Mouse (Mus musculus): ENCODE data around the gene Bag3.
"Not testable (repeated sequence)": the region's sequence is repeated elsewhere in the genome, so short reads cannot be mapped to it uniquely, and the experiment has no call there.

Gene Bag3

DNA sequence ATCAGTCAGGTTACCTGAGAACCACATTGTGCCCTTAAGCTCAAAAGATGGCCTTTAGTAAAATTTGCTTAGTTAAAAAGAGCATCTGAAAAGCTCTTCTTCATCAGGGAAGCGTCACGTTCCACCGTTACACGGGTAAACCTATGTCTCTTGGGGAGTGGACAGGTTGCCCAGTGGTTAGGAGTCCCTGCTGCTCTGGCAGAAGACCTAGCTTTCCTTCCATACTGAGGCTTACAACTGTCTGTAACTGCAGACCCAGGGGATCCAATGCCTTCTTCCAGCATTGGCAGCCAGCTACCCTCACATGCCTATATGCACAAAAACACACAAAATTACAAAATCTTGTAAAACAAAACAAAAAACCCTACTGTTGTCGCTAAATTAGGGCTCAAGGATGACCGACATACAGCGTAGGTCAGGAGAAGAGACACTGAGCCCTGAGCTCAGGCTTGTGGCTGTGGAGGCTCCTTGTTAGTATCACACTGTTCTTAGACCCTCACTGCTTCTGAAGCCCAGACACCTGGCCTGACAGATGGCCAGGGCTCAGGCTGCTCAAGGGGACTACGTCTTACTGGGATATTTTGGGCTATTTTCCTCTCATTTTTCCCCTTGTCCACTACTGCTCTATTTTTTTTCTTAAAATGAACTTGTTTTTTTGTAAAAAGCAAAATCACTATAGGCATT is 44.3 kb downstream of the Bag3 start:
- no peak for DNase-seq (ENCODE audit: low read depth, low spot score)

DNA sequence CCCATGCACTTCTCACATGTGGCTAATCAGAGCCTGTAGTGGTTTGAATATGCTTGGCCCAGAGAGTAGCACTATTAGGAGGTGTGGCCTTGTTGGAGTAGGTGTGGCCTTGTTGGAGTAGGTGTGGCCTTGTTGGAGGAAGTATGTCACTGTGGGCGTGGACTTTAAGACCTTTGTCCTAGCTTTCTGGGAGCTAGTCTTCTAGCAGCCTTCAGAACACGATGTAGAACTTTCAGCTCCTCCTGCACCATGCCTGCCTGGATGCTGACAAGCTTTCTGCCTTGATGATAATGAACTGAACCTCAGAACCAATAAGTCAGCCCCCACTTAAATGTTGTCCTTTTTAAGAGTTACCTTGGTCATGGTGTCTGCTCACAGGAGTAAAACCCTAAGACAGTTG is 46.0 kb downstream of the Bag3 start:
- DNase-seq (ENCODE audit: low read depth, low spot score): not testable (repeated sequence)

DNA sequence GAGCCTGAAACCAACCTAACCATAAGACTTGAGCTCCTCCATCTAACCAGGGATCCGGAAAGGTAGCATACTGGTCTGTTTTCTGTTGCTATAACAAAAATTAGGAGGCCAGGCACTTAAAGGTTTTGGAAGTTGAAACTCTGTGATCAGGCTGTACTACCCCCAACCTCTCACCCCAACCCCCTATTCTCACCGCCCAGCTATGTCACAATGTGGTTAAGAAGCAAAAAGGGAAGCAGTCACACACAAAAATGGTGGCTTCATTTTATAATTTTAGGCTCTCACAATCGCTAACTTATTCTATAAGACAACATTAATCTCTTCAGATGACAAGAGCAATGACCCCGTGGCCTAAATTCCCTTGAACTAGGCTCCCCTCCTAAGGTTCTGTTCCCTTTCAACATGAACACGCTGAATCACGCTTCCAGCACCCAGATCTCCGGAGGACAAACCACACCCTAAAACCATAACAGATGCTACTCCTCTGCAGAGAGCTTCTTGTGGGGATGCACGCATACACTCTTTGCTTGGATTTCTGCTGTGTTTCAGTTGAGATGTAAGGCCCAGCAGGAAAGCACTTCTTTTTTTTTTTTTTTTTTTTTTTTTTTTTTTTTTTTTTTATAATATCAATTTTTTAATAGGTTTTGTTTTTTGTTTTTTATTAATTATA is 46.7 kb downstream of the Bag3 start:
- DNase-seq (ENCODE audit: low read depth, low spot score): no peak

DNA sequence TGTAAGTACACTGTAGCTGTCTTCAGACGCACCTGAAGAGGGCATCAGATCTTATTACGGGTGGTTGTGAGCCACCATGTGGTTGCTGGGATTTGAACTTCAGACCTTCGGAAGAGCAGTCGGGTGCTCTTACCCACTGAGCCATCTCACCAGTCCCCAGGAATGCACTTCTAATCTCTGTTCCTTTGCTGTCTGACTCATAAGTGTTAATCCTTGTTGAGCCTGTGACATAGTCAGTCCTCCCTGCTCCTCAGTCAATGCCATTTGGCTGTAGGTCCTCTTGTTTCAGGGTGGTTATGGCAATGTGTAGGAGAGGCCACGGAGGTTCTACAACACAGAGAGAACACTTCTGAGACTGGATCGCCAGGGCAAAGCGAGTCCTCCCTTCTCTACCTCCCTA is 47.2 kb downstream of the Bag3 start:
- DNase-seq (ENCODE audit: low read depth, low spot score): not testable (repeated sequence)

DNA sequence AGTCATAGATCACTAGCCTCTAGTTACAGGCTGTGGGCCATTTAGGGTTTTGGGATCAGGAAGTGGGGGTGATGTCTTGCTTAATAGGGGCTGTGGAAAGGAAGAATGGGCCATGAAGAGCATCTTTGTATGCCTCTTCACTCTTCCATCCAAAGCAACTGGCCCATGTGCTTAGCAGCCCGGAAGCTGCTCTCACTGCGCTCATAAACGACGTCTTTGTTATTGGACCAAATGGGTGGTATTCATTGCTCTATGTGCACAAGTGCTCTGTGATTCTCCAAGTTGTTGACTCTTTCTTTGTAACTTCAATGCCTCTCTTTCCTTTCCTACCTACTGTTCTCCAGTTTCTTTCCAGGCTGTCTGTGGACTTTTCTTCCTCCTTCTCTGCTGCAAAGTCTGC is 48.6 kb downstream of the Bag3 start:
- no peak for DNase-seq (ENCODE audit: low read depth, low spot score)

DNA sequence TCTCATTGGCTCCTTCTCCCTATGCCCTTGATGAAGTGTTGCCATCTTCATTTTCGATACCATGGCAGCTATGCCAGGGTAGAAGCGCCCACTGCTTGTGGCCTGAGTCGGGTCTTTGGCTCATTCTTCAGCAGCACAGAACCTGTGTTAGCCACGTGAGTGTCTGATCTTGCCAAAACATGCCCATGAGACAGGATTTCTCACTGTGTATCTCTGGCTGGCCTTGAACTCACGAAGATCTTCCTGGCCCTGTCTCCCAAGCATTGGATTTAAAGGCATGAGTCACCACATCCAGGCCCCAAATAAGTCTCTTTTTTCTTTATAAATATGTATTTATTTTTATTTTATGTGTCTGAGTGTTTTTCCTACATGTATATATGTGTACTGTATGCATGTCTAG is 51.8 kb downstream of the Bag3 start:
- DNase-seq (ENCODE audit: low read depth, low spot score): no peak

DNA sequence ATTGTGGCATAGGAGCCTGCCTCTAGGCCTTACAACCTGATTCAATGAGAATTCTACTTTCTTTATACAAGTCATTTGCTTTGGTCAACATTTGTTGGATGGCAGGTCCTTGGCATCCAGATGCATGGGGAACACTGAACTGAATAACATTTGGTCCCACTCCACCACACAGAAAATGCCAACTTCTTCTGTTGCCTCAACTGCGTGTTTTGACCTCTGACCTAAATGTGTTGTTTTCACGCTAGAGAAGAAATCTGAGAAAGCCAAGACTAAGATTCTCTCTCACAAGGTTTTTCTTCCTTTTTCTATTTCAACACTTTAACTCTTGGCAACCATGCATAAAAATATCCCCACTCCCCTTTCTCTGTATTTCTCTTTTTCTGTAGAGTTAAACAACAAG is 52.4 kb downstream of the Bag3 start:
- DNase-seq (ENCODE audit: low read depth, low spot score): no peak

DNA sequence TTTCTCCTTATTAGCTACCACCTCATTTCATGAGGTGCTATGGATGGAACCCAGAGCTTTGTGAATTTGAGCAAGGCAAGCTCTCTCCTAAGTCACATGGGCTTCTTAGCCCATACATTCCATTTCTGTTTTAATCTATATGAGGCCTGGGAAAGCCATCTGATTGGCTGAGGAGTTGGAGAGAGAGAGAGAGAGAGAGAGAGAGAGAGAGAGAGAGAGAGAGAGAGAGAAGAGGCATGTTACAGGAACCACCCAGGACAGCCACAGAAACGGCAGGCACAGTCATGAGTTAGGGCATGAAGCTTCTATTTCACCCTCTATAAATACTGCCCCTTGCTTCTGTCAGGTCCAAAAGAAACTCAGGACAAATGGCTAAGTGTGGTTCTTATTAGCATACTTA is 54.2 kb downstream of the Bag3 start:
- DNase-seq (ENCODE audit: low read depth, low spot score): no peak

DNA sequence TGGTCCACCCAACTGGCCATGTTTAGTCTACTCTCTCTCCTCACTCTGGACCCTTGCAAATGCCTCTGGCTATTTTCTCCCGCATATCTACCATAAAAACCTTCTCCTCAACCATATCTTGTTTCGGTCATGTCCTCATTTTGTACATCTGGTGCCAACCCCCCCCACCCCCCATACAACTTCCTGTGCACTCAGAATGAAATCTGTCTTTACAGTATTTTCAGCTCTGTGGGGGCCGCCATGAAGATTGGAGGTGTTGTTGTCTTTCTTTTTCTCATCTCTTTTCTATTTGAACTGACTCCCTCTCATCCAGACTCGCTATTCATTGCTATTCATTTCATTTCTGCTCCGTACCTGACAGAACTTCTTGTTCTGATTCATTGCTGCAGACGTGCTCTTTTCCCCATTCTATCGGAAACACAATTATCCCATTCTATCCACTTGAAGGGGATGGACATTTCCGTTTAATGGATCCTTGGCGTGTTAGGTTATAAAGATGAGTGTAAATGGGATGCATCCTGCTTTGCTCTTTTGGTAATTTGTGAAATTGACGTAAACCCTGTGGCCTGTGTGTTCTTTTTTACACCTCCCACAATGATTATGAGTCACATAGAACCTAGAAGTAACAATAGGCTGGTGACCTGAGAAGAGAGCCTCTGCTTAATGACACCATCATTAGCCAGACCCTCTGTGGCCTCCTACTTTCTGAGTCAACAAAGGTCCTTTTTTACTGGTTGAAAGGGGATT is 55.0 kb downstream of the Bag3 start:
- DNase-seq (ENCODE audit: low read depth, low spot score): no peak

DNA sequence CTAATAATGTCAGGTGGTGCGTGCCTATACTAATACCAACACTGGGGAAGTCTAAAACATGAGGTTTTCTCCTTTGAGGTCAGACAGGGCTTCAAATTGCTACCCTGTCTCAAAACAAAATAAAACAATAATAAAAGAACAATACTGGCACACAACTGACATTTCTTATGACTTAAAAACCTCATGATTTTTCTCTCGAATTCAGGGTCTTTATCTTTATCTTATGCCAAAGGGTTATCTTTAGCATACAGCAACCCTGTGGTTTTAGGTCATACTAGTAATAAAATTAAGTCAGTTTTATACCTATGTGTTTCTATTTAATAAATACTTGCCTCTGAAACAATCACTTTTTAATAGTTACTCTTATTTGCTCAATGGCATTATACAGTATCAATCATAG is 56.0 kb downstream of the Bag3 start:
- DNase-seq (ENCODE audit: low read depth, low spot score): no peak

DNA sequence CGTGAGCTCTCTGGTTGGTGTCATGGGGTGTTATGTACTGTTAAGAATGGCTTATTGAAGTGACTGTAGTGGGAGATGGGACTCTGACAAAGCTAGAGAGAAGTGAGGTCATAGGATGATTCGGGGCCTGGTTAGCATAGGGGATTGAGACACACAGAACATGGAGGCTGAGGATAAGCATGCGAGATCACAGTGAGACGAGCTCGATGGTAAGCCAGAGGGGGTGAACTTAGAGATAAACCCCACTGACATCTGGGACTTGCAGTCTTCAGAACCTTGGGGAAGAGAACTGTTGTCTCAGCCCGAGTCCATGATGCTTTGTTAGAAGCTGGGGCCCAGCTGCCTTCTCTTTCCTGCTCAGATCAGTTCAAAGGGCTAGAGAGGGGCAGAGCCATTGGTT is 56.9 kb downstream of the Bag3 start:
- DNase-seq (ENCODE audit: low read depth, low spot score): no peak

DNA sequence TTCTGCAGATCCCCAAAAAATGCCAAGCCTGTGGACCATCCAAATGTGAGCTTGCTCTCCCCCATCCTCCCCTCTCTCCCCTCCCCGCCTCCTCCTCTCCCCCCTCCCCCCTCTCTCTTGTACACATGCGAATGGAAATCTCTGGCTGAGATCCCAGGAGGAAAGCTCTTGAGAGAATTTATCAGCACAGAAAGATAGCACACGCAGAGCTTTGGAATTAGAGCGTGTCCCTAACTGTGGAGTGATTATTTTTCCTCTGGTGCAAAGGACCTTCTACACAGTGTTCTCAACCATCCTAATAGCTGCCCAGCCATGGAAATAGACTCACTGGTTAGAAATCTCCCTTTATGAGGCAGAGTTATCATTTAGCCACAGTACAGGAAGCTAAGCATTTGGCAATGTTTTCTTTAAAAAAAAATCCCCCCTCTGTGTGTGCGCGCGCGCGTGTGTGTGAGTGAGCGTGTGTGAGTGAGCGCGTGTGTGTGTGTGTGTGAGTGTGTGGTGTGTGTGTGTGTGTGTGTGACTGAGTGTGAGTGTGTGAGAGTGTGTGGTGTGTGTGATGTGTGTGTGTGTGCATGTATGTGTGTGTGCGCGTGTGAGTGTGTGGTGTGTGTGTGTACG is 58.6 kb downstream of the Bag3 start:
- no peak for DNase-seq (ENCODE audit: low read depth, low spot score)

DNA sequence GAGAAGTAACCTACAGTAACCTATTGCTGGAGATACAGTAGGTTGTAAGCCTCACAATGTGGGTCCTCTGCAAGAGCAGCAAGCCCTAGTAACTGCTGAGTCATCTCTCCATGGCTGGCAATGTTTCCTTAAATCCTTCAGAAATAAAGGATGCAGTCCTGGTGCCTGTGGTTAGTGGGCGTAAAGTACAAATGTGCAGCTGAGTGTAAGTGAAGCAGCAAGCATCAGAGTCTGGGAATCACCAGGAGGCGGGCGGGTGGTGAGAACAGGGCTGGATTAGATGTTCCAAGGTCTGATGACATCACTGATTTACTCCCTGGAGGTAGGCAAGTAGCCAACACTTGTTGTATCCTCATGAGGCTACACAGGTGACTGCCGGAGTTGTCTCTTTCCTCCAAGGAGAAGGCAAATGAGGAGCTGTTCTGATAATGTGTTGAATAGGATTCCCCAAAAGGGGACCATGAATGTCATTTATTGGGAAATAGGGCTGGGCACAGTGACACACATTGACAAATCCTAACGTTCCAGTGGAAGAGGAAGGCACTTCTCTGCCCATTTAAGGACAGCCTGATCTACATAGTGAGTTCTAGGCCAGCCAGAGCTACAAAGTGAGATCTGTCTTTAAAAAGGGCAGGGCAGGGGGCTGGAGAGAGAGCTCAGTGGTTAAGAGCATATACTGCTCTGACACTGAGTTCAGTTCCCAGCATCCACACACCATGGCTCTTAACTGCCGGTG is 60.0 kb downstream of the Bag3 start:
- DNase-seq (ENCODE audit: low read depth, low spot score): no peak

DNA sequence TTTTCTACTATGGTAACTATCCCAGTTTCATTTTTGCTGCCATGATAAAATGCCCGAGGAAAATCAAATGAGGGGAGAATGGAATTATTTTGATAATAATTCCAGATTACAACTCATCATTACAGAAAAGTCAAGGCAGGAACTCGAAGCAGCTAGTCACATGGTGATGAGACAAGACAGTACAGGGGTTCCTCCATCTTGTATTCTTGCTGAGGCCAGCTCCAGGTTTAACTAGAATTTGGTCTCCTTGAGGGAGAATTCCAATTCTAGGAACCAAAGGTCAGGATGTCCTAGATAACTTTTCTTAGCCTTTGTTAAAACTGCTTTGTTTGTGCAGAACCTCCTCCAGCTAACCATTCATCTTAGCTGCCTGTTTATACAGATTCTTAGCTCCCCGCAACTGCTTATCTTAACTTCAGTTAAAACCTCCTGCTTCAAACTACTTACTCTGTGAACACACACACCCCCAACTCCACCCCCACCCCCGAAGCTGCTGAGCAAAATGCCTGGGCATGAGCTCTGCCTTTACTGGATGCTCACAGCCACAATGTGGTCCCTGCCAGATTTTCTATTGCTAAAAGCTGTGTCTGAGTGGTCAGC is 64.0 kb downstream of the Bag3 start:
- no peak for DNase-seq (ENCODE audit: low read depth, low spot score)

DNA sequence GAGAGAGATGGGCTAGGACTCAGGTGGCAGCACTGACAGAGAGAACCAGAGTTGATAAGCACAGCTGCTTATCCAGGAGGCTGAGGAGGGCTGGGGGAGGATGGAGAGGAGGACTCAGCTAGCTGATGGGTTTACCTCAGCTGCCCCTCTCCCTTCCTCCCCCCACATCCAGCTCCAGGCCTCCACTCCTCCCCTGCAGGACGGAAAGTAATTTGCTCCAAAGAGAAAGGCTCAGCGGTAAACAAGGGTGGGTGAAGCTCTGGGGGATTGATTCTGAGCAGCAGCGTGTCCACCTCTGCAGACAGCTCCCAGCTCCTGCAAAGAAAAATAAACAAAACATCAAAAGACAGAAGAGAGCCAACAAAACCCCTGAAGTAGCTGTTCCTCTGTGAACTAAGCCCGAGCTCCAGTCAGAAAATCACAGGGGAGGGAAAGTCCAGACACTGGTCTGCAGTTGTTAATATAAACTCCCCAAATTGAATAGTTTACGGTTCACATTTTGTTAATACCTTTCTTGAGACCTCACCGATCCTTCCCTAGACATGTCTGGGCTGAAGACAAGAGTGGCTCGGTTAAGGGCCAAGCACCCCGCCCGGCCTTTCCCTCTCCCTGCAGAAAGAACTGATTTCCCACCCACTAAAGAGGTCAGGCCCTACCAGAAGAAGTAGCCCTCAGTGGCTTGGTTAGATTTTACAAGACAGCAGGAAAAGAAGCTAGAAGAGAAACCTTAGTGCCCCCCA is 68.1 kb downstream of the Bag3 start:
- DNase-seq (ENCODE audit: low read depth, low spot score): no peak

DNA sequence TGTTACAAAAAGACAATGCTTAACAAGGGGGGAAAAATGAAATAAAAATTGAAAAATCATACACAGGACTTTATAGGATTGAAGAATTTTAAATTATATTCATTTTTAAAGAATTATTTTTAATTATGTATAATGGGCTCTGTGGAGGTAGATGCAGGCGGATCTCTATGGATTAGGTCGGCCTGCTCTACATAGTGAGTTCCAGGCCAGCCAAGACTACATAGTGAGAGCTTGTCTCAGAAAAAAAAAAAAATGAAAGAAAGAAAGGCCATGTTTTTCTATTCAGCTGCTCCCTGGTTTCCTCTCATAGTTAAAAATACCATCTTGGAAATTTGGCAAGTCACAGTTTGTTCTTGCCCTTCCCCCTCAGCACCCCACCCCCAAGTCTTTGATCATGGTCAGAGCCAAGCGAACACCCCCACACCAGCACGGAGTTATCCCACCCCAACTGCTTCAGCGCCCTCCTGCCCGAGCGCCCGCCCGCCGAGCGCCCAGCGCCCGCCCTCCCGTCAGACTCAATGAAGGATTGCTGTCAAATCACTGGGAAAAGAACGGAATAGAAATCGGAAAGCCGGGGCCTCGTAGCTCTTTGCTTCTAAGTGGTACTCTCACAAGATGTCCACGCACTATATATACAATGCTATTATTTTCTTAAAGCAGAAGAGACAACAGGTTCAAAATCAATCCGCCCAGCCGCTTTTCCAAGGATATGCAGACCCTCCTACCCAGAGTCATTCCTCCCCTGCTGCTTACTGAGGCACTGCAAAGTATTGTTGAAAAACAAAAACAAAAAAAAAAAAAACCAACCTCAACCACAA is 68.9 kb downstream of the Bag3 start:
- DNase-seq (ENCODE audit: low read depth, low spot score): no peak

DNA sequence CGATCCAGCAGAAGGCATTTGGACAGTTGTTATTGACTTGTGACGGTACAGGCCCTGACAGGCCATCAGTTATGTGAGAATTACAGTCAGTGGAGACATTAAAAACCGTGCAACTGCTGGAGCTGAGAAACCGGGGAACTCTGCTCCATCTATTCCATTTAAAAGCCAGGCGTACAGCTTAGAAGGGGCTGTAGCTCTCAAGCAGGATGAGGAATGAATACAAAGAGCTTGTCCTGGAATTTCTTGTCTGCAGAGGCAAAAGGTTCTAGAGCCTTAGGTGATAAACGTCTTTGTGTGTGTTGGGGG is 69.5 kb downstream of the Bag3 start:
- no peak for DNase-seq (ENCODE audit: low read depth, low spot score)

DNA sequence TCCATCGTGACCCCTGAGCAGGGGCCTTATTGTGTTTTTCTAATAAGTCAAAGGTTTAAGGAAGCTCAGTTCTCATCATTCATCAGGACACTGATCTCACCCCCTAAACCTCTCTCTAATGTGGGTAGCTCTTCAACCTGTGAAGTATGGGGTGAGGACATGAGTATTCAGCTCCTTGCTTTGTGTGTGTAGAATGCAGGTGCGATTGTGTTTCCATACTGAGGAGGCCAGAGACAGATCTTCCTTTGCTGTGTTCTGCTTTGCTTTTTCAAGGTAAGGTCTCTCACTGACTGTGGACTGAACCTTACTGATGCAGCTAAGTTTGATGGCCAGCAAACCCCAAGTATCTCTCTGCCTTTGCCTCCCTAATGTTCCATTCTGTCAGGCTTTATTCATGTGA is 72.9 kb downstream of the Bag3 start:
- DNase-seq (ENCODE audit: low read depth, low spot score): no peak
